Mouse (Mus musculus) thymus, adult 2 months (tissue): ENCODE measurements around the gene Akap2. TPM values are rescaled to one million over a fixed set of nuclear protein-coding genes. Genes with fewer than 3 reads are reported as not detected.

Experiments
- DNase-seq: peaks from one replicate; pipeline ENCODE4 v3.0.0; 2021
- H3K27ac ChIP-seq: fragments of 200-500 bp; 2 replicates; pipeline ENCODE4 v1.5.1; 2012; ENCODE audit warnings: low read length, control low read depth; ENCODE audit not compliant: control insufficient read depth, insufficient read depth
- H3K27me3 ChIP-seq: fragments of 200-500 bp; 2 replicates; pipeline ENCODE4 v1.6.1; 2012; ENCODE audit warnings: mild to moderate bottlenecking, low read length, moderate library complexity, mixed read lengths; ENCODE audit not compliant: control insufficient read depth, insufficient read depth
- H3K36me3 ChIP-seq: fragments of 200-500 bp; 2 replicates; pipeline ENCODE4 v1.6.1; 2012; ENCODE audit warnings: mild to moderate bottlenecking, low read length, moderate library complexity; ENCODE audit not compliant: control insufficient read depth, insufficient read depth
- H3K4me1 ChIP-seq: fragments of 200-500 bp; replicated peaks from 2 replicates; pipeline ENCODE4 v1.6.1; 2012; ENCODE audit warnings: low read length; ENCODE audit not compliant: control insufficient read depth, insufficient read depth
- H3K4me3 ChIP-seq: fragments of 200-500 bp; 2 replicates; pipeline ENCODE4 v1.5.1; 2012; ENCODE audit warnings: mild to moderate bottlenecking, low read length, control low read depth, moderate library complexity; ENCODE audit not compliant: control insufficient read depth, insufficient read depth
- CTCF ChIP-seq: fragments of 200-500 bp; IDR thresholded peaks from 2 replicates; pipeline ENCODE4 v1.5.1; 2012; ENCODE audit warnings: mild to moderate bottlenecking, control low read depth, low read length, moderate library complexity, borderline replicate concordance; ENCODE audit not compliant: control insufficient read depth, poor library complexity, insufficient read depth; ENCODE audit errors: extremely low read depth
- POLR2A ChIP-seq: fragments of 200-500 bp; IDR thresholded peaks from 2 replicates; pipeline ENCODE4 v1.6.1; 2012; ENCODE audit warnings: mild to moderate bottlenecking, low read length, control low read depth, moderate library complexity; ENCODE audit not compliant: control insufficient read depth, poor library complexity, insufficient read depth; ENCODE audit errors: extremely low read depth
- WGBS: fragments of 180-500 bp; shearing (Covaris S2); methylation state at CpG from one replicate; pipeline ENCODE4 v1.1.7; 2018; 5-methylcytosine and 5-hydroxymethylcytosine counted together
- polyA plus RNA-seq: library from polyadenylated mRNA; depleted of rRNA; stranded (reverse); fragments of >200 nt; gene quantifications from 2 replicates; pipeline ENCODE4 v1.2.3, GENCODE M21; 2012

Gene Akap2
- polyA plus RNA-seq, 1 experiment, result 99.2 TPM

- H3K27me3 ChIP-seq, result no peaks in the 10 kb centered on the region
- WGBS, result 94% methylated on average over 5 of the region's 5 CpGs
Measured at GRCm38 (mm10) chr4:57879137-57879536, 161.7 kb downstream of the Akap2 start.

DNA sequence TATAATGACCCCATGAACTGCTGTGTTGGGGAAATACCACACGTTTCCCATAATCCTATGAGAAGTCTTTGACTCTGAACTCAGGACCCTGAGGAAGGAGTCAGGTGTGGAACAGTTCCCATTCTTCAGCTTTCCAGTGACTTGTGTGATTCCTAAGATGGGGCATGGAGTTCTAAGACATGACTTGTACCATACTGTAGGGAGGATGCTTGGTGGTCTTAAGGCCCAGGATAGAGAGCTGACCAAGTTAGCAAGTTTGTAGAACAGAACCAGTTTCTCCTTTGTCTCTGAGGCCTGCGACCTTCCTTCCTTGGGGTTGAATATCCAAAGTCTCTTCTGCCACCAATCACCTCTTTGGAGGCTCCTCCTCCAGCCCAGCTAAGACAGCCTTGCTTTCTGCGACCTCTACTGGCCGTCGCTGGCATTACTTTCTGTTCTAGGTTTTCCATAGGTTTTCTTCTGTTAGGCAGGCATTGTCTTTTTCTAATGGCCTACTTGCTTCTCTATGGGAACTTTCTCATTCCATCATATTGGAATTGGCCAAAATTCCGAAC is 162.4 kb downstream of the Akap2 start:
- Histone ChIP-seq H3K4me1 (peaks cover 7% of the 10 kb centered on the region; the same call in 1 of the 2 replicates), H3K27me3 (no peaks in the 10 kb centered on the region), H3K4me3 (no peak overlapping the region), H3K27ac (no peak overlapping the region), H3K36me3 (no peaks in the 10 kb centered on the region)
- TF ChIP-seq CTCF, result peak; percentile 64; the same call in 1 of the 2 replicates
- no peak for TF ChIP-seq POLR2A
- peak; percentile 84 for DNase-seq
- WGBS, result 11% methylated on average over 6 of the region's 6 CpGs

More at GRCm38 (mm10) chr4:57879137-57879536, 161.7 kb downstream of the Akap2 start:
- DNase-seq, result no peak
- H3K27ac ChIP-seq, result no peak overlapping the region
- no peak overlapping the region for H3K4me3 ChIP-seq
- TF ChIP-seq CTCF (no peak), POLR2A (no peak)
- peaks cover 4% of the 10 kb centered on the region; the same call in 1 of the 2 replicates for H3K4me1 ChIP-seq
- H3K36me3 ChIP-seq, result no peaks in the 10 kb centered on the region

DNA sequence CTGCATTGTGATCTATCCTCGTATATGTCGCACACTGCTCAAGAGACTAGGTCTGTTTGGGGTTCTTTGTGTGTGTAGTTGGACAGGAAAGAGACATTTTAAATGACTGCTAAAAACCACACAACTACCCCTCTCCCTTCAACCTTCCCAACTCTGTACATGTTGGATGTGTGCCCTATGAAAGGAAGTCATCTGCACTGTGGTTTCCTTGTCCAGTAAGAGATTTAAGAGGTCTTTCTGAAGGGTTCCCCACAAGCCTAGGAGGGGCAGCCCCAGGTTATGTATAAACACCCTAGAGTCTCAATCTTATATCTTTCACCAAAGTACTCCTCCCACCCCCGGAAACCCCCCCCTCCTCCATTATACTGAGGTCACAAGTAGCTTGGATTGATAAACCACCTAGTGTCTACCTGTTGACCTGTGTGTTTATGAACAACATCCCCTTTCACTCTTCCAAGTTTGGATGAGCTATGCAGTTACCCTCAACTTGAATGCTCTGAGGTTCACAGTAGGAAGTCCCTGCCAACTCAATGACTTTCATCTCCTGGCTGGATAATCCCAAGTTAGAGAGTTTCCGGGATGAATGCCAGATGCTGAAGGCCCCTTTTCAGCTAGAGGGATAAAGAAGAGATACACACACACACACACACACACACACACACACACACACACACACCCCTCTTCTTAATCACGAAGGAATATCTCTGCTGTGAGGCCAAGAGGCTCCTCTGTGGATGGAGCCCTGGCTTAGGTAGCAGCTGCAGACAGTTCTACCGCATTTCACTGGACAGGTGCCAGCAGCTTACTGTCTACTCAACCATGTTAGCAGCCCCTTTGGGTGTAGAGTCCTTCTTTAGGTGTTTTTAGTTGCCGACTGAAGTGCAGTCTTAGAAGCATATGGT is 166.3 kb downstream of the Akap2 start:
- no peak for TF ChIP-seq CTCF
- TF ChIP-seq POLR2A, result no peak
- no peaks in the 10 kb centered on the region for H3K27me3 ChIP-seq
- no peaks in the 10 kb centered on the region for H3K36me3 ChIP-seq
- WGBS, result 19% methylated on average over 7 of the region's 7 CpGs
- H3K27ac ChIP-seq, result no peak overlapping the region
- H3K4me3 ChIP-seq, result no peak overlapping the region
- peaks cover 13% of the 10 kb centered on the region for H3K4me1 ChIP-seq
- no peak for DNase-seq

GRCm38 (mm10) chr4:57884511-57884910 is 167.1 kb downstream of the Akap2 start:
- TF ChIP-seq POLR2A (no peak), CTCF (no peak)
- 53% methylated on average over 3 of the region's 3 CpGs for WGBS
- no peak overlapping the region for H3K27ac ChIP-seq

GRCm38 (mm10) chr4:57885186-57885585 is 167.7 kb downstream of the Akap2 start:
- Histone ChIP-seq H3K27ac (no peak overlapping the region), H3K36me3 (no peaks in the 10 kb centered on the region), H3K27me3 (no peaks in the 10 kb centered on the region), H3K4me1 (peaks cover 13% of the 10 kb centered on the region), H3K4me3 (no peak overlapping the region)
- TF ChIP-seq POLR2A, result no peak
- no peak for TF ChIP-seq CTCF
- 81% methylated on average over 2 of the region's 2 CpGs for WGBS
- no peak for DNase-seq

More at GRCm38 (mm10) chr4:57884511-57884910, 167.1 kb downstream of the Akap2 start:
- H3K4me1 ChIP-seq, result peaks cover 13% of the 10 kb centered on the region
- H3K4me3 ChIP-seq, result no peak overlapping the region
- H3K36me3 ChIP-seq, result no peaks in the 10 kb centered on the region
- no peak for DNase-seq
- H3K27me3 ChIP-seq, result no peaks in the 10 kb centered on the region

- Histone ChIP-seq H3K4me3 (no peak overlapping the region), H3K27ac (no peak overlapping the region), H3K36me3 (no peaks in the 10 kb centered on the region), H3K27me3 (no peaks in the 10 kb centered on the region), H3K4me1 (peaks cover 13% of the 10 kb centered on the region)
- DNase-seq, result peak; percentile 44
- 20% methylated on average over 11 of the region's 11 CpGs for WGBS
- no peak for TF ChIP-seq POLR2A
Measured at GRCm38 (mm10) chr4:57886066-57886887, 168.8 kb downstream of the Akap2 start.
